Mouse (Mus musculus) yolk sac, embryonic 10.5 days (tissue): ENCODE measurements at regions not wholly inside any gene's neighbourhood (a gene's known extent, or its start where the extent isn't known, plus 50 kb on each side); places are given as distances from the start of the nearest gene placed in this dataset.

ENCODE experiments used
- DNase-seq: peaks from one replicate; pipeline ENCODE4 v3.0.0-alpha.2; 2017; ENCODE audit warnings: low spot score

- DNase-seq, result peak; percentile 58
These were observed 110.3 kb upstream of the Syt6 start for GRCm38 (mm10) chr3:103464729-103465128.

- peak; percentile 21 for DNase-seq
These were observed 109.8 kb upstream of the Syt6 start for GRCm38 (mm10) chr3:103465132-103465690.

GRCm38 (mm10) chr3:103465948-103466347 is 109.1 kb upstream of the Syt6 start:
- DNase-seq, result no peak

- no peak for DNase-seq
These were observed 104.2 kb upstream of the Syt6 start for GRCm38 (mm10) chr3:103470586-103471400.

- DNase-seq, result no peak
These were observed 102.4 kb upstream of the Syt6 start for GRCm38 (mm10) chr3:103472598-103472997.

- DNase-seq, result no peak
These were observed 101.7 kb upstream of the Syt6 start for GRCm38 (mm10) chr3:103473336-103473735.

GRCm38 (mm10) chr3:103479845-103480543 is 95.0 kb upstream of the Syt6 start:
- no peak for DNase-seq

GRCm38 (mm10) chr3:103480676-103481075 is 94.4 kb upstream of the Syt6 start:
- no peak for DNase-seq

GRCm38 (mm10) chr3:103483316-103483715 is 91.7 kb upstream of the Syt6 start:
- DNase-seq, result no peak

GRCm38 (mm10) chr3:103483762-103484161 is 91.3 kb upstream of the Syt6 start:
- DNase-seq, result no peak

GRCm38 (mm10) chr3:103489786-103490185 is 85.2 kb upstream of the Syt6 start:
- DNase-seq, result no peak

GRCm38 (mm10) chr3:103490966-103491365 is 84.1 kb upstream of the Syt6 start:
- DNase-seq, result no peak

GRCm38 (mm10) chr3:103492211-103492610 is 82.8 kb upstream of the Syt6 start:
- DNase-seq, result no peak

GRCm38 (mm10) chr3:103493623-103494022 is 81.4 kb upstream of the Syt6 start:
- DNase-seq, result no peak

- DNase-seq, result no peak
These were observed 81.0 kb upstream of the Syt6 start for GRCm38 (mm10) chr3:103494043-103494442.

GRCm38 (mm10) chr3:103496083-103496482 is 78.9 kb upstream of the Syt6 start:
- DNase-seq, result no peak

- DNase-seq, result no peak
These were observed 78.3 kb upstream of the Syt6 start for GRCm38 (mm10) chr3:103496683-103497082.

GRCm38 (mm10) chr3:103497696-103498095 is 77.3 kb upstream of the Syt6 start:
- DNase-seq, result no peak

- DNase-seq, result no peak
These were observed 76.6 kb upstream of the Syt6 start for GRCm38 (mm10) chr3:103498458-103498857.

- no peak for DNase-seq
These were observed 75.2 kb upstream of the Syt6 start for GRCm38 (mm10) chr3:103499801-103500200.

- DNase-seq, result no peak
These were observed 74.7 kb upstream of the Syt6 start for GRCm38 (mm10) chr3:103500366-103500765.

GRCm38 (mm10) chr3:103504160-103504559 is 70.9 kb upstream of the Syt6 start:
- no peak for DNase-seq

GRCm38 (mm10) chr3:103513411-103513810 is 61.6 kb upstream of the Syt6 start:
- DNase-seq, result no peak
